22 mouse cellular contexts compared by ENCODE assay signal in genomic region chr3:121102120-121102519, GRCm38 (mm10).
A peak's percentile ranks its signal among the peaks of the same experiment; 100 is the strongest.
DNase-seq lines count a peak whose midpoint lies in the region; ATAC-seq and TF ChIP-seq lines count a peak whose summit lies in the region.
"Had no signal": no experiment of that assay in that cellular context is flagged by ENCODE, and none has a peak within 500 bp of the region (broad histone marks: within the 10 kb centered on the region; RNA-seq: fewer than 3 reads in every experiment).

No protein-coding gene starts in this region.

- WGBS in forebrain, embryonic 16.5 days: 64% methylated on average over 1 of the region's 1 CpGs
- 67% methylated on average over 1 of the region's 1 CpGs for WGBS in forebrain, embryonic 13.5 days

- H3K27me3 ChIP-seq in forebrain, embryonic 16.5 days (replicated peaks; ENCODE audit: control insufficient read depth, insufficient read depth, low read length): no peaks in the 10 kb centered on the region
- H3K27me3 ChIP-seq in forebrain, embryonic 13.5 days: no peaks in the 10 kb centered on the region

- peak; percentile 35 for ATAC-seq in forebrain, embryonic 16.5 days
- ATAC-seq in forebrain, embryonic 13.5 days: no peak
- ATAC-seq: CD4-positive, CD25-positive, alpha-beta regulatory T cell, adult 4 months; hindbrain, postnatal 0 days; inflammation-experienced regulatory T-cells, adult 6 months; intestine, embryonic 16.5 days had no signal

- peaks cover 9% of the 10 kb centered on the region; the same call in 1 of the 2 replicates for H3K4me1 ChIP-seq in forebrain, embryonic 16.5 days (replicated peaks; ENCODE audit: control insufficient read depth, insufficient read depth, low read length)
- H3K4me1 ChIP-seq in forebrain, embryonic 13.5 days: peaks cover 16% of the 10 kb centered on the region
- H3K4me1 ChIP-seq: heart, embryonic 10.5 days had no signal

- H3K4me3 ChIP-seq in forebrain, embryonic 16.5 days (replicated peaks; ENCODE audit: low read length): no peak overlapping the region
- H3K4me3 ChIP-seq in forebrain, embryonic 13.5 days: no peak overlapping the region
- H3K4me3 ChIP-seq in left cerebral cortex, adult 2 months: no peak overlapping the region
- H3K4me3 ChIP-seq: heart, embryonic 10.5 days; heart, embryonic 13.5 days had no signal

- H3K4me2 ChIP-seq in forebrain, embryonic 16.5 days (ENCODE audit: low read length): no peak overlapping the region
- H3K4me2 ChIP-seq in forebrain, embryonic 13.5 days: no peak overlapping the region
- H3K4me2 ChIP-seq: heart, embryonic 13.5 days had no signal

- intact Hi-C loops in left cerebral cortex, adult 2 months (cut with DNase I): loop anchor here (5.0 to 10.0 kb wide), 8 partner anchors 215 to 1607 kb away; no protein-coding TSS in a partner anchor

- H3K9me3 ChIP-seq in forebrain, embryonic 16.5 days (ENCODE audit: control insufficient read depth, low read length): no peaks in the 10 kb centered on the region
- no peaks in the 10 kb centered on the region for H3K9me3 ChIP-seq in forebrain, embryonic 13.5 days (replicated peaks)
- H3K9me3 ChIP-seq: heart, embryonic 10.5 days; heart, embryonic 13.5 days had no signal

- no peak for DNase-seq in left cerebral cortex, adult 2 months (ENCODE audit: extremely low spot score in 1 of 2, low spot score in 2 of 2)
- no peak for DNase-seq in left cerebral cortex, adult 9 months (ENCODE audit: low spot score in 2 of 2)
- DNase-seq in brain, embryonic 14.5 days (ENCODE audit: low read depth): peak; percentile 42
- DNase-seq in heart, adult 9 months (ENCODE audit: low spot score in 2 of 2): no peak
- DNase-seq: adrenal gland, adult 2 months; adrenal gland, postnatal 14 days; cerebellum, adult 18-20 months; cerebellum, adult 9-10 months; cerebellum, postnatal 14 days; gastrocnemius, postnatal 25 days; heart, adult 18-20 months; heart, postnatal 14 days; heart, postnatal 4 days had no signal

- H3K36me3 ChIP-seq in forebrain, embryonic 16.5 days (ENCODE audit: control insufficient read depth, insufficient read depth): no peaks in the 10 kb centered on the region
- no peaks in the 10 kb centered on the region for H3K36me3 ChIP-seq in forebrain, embryonic 13.5 days (ENCODE audit: poor library complexity, severe bottlenecking)
- H3K36me3 ChIP-seq: heart, embryonic 10.5 days; heart, embryonic 13.5 days had no signal

- no peak for TF ChIP-seq POLR2A in brain, embryonic 14.5 days (IDR thresholded peaks at IDR 0.05; ENCODE audit: borderline replicate concordance, extremely low read depth, insufficient read depth, insufficient read length, poor library complexity, severe bottlenecking)

- TF ChIP-seq CTCF in left cerebral cortex, adult 2 months (IDR thresholded peaks at IDR 0.05): no peak
- no peak for TF ChIP-seq CTCF in brain, embryonic 14.5 days (IDR thresholded peaks at IDR 0.05; ENCODE audit: borderline replicate concordance, extremely low read depth, insufficient read depth, insufficient read length)

- H3K9ac ChIP-seq in forebrain, embryonic 16.5 days (replicated peaks; ENCODE audit: low read depth, low read length): no peak overlapping the region
- no peak overlapping the region for H3K9ac ChIP-seq in forebrain, embryonic 13.5 days
- H3K9ac ChIP-seq: heart, embryonic 13.5 days; hindbrain, embryonic 14.5 days had no signal

- no peak overlapping the region; the same call in 1 of the 2 replicates for H3K27ac ChIP-seq in forebrain, embryonic 16.5 days (ENCODE audit: low read length)
- no peak overlapping the region for H3K27ac ChIP-seq in forebrain, embryonic 13.5 days
- H3K27ac ChIP-seq in left cerebral cortex, adult 2 months: peak overlapping the region; percentile 76
- H3K27ac ChIP-seq: heart, embryonic 10.5 days; heart, embryonic 13.5 days; hindbrain, embryonic 14.5 days; hindbrain, postnatal 0 days had no signal
